Mouse (Mus musculus): ENCODE data around the gene Rbm12.

- no peak for TF ChIP-seq POLR2A (IDR thresholded peaks at IDR 0.05; ENCODE audit: extremely low read depth, insufficient read depth, low read length)
- no peak for TF ChIP-seq CTCF (IDR thresholded peaks at IDR 0.05; ENCODE audit: low read depth, low read length)
Observed at GRCm38 (mm10) chr2:156142820-156143219, 31.0 kb upstream of the Rbm12 start.
